Mouse (Mus musculus) adipocyte (in vitro differentiated cells): ENCODE measurements around the gene Afap1.

Experiments
- DNase-seq: peaks from one replicate; pipeline ENCODE4 v3.0.0-alpha.2; 2016; ENCODE audit warnings: low spot score

Gene Afap1

DNA sequence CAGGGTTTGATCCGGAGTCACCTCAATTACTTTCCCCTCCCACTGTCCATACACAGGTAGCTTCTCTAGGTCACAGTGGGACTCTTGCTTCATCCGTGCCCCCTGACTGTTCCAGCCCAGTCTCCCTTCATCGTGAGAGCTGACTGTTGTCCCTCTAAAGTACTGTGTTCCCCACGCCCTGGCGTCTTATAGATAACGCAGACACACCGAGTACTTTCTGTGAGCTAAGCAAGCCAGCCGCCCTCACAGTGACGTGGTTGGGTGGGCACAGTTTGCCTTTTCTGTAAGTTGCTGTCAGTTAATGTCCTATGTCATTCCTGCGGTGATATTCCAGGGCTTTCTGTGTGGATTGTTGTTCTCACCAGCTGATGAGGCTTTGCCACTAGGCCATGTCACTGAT is 39.9 kb downstream of the Afap1 start:
- no peak for DNase-seq

DNA sequence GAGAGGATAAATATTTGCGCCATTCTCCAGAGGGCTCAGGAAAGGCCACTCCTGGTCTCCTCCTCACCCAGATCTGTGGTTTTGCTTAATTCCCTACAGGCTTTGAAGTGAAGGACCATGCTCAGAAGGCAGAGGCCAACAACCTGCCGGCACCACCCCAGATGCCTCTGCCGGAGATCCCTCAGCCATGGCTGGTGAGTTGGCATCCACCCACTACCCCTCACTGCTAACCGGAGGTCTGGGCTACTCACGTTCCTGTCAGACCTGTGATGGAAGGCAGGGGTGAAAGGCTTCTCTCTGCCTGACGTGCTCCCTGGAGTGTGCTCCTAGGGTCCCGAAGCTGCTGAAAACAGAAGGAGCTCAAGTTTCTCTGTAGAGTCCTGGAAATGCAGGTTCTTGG is 42.8 kb downstream of the Afap1 start:
- no peak for DNase-seq

GRCm38 (mm10) chr5:35938249-35939223 is 45.4 kb downstream of the Afap1 start:
- DNase-seq = peak; percentile 84

DNA sequence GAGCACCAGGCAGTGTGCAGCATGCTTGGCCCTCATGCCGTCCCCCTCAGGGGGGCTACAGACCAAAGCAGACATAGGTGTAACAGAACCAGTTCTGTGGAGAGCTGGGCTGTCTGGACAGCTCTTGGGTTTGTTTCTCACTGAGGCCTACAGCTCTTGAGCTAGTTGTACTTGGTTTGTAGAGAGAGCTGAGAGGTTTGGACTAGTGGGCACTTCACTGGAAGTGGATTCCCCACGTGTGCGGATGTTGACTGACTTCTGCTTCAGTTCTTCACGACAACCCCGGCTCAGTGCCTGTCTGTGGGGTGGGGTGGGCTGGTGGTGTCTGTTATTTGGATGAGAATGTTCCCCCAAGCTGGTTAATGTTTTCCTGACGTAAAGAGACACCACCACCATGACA is 46.8 kb downstream of the Afap1 start:
- no peak for DNase-seq

DNA sequence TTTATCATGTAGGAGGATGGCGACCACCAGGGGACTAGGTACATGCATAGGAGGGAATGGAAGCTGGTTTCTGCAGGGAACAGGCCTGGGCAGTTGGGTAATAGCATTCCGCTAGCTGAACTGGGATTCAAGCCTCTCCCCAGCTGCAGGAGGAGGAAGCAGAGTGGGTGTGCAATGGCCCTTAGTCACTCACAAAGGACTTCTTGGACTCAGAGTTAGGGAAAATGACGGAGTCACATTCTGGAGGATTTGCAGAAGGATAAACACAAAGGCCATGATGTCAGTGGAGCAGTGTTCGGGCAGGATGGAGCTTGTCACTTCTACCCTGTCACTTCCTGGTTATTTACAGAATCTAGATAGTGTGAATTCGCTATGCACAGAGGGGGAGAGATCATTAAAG is 50.4 kb downstream of the Afap1 start:
- peak; percentile 65 for DNase-seq

- peak; percentile 87 for DNase-seq
Measured at GRCm38 (mm10) chr5:35946841-35947240, 53.7 kb downstream of the Afap1 start.

GRCm38 (mm10) chr5:35947427-35947826 is 54.3 kb downstream of the Afap1 start:
- peak; percentile 37 for DNase-seq

DNA sequence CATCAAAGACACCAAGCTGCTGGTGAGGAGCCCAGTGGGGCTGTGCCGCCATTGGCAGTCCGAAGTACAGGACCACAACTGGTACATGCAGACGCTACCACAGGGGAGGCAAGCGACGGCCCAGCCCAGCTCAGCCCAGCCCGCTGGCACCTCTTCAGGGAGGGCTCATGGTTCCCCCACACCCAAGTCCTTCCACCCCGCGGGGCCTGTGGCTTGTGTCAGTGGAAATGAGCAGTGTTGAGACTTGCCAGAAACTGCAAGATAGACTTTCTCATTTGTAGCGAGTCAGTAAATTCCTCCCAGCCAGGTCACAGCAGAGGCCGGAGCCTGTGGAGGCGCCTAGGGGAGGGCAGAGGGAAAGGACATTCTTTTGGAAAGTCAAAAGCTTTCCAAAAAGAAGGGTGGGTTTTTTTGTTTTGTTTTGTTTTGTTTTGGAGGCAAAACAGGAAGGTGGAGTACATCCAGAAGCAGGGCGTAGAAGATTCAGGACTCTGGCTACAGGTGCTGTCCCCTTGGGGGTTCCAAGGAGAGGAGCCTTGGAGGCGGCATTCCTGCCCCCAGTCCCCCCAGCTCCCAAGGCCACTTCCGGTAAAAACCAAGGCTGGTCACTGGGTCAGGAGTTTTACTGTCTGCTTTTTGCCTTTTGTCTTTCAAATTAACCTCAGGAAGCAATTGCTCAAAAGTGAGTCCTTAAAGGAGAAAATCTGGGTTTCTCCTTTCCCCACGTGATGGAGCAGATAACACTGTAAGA is 55.3 kb downstream of the Afap1 start:
- no peak for DNase-seq

DNA sequence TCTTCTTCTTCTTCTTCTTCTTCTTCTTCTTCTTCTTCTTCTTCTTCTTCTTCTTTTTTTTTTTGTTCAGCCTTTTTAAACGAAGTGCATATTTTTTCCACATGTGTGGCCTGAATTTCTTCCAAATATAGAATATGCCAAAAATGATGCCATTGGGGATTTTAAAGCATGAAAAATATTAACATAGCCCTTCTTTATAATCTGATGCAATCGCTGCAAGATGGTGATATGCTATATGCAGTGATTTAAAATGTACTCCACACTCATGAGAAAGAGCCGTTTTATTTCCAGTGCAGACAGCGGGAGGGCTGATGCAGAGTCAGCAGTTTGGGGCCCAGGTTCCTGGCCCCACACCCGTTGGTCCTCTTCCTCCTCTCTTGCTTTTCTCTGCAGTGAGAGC is 55.9 kb downstream of the Afap1 start:
- DNase-seq = no peak

DNA sequence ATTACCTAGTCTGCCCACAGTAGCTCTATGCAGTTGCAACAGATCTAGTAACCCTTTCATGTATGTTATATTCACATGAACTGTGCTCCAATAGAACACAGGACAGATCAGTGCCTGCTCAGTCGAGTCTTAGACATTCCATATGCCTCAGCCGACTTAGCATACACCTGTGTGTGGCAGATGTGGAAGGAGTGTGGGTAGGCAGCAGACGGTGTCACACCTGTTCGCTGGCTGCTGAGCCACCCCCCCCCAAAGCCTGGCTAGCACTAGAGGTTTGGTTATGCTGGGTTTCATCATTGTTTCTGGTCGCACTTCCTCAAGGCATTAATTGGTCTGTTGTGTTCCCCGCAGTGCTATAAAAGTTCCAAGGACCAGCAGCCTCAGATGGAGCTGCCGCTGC is 57.4 kb downstream of the Afap1 start:
- DNase-seq = no peak

DNA sequence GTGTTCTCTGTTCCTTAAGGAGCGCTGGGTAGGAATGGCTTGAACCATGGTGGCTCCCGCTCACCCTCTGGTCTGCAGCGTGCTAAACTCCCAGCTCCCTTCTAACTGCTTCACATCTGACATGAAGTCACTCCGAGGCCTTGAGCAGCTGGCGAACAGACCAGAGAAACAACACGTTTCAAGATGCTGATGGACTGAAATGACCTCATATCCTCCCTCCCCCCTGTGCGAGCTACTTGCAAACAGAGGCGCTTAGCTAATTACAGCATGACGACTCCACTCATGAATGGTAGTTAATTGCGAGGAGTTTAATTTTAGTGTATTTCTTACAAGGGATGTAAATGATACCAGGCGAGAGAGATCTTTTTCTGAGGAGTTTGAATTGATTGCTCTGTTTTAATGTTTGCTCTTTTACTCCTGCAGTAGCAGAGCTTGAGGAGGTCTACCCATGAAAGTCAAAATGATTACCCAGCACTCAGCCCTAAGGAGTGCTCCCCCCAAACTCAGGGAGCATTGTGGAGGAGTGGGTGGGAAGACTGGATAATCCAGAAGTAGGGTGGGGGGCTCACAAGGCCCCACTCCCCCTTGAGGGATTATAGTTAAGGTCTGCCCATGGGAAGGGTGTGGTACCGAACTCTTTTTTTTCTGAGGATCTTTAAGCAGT is 61.1 kb downstream of the Afap1 start:
- no peak for DNase-seq

DNA sequence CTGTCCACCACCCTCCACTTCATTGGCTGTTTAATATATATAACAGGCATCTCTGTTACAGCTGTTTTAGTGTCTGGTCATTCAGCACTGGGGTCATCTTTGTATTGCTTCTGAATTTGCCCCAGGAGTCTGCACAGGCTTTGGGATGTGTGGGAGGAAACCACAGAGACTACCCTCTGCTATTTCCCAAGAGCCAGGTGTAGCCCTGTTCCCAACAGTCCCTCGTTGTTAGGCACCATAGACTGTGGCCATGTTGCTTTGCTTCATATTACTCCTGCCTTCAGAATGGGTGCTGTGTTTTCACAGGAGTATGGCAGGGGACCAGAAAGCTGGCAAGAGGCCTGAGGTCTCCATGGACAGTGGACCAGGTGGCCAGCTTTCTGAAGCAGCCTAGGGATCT is 63.1 kb downstream of the Afap1 start:
- no peak for DNase-seq

DNA sequence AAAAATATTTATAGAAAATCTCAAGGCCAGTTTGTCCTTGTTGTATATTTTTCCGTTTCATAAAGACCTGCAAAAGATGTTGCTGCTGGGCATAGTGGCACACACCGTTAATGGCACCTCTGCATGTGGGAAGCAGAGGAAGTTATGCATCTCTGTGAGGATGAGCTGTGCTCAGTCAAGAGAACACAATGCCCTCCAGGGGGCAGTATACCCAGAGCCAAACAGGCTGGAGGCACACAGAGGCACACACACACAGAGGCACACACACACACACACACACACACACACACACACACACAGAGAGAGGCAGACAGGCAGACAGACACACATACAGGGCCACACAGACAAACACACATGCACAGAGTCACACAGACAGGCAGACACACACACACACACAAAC is 65.6 kb downstream of the Afap1 start:
- DNase-seq = peak; percentile 35

GRCm38 (mm10) chr5:35960168-35960567 is 67.0 kb downstream of the Afap1 start:
- DNase-seq = no peak

DNA sequence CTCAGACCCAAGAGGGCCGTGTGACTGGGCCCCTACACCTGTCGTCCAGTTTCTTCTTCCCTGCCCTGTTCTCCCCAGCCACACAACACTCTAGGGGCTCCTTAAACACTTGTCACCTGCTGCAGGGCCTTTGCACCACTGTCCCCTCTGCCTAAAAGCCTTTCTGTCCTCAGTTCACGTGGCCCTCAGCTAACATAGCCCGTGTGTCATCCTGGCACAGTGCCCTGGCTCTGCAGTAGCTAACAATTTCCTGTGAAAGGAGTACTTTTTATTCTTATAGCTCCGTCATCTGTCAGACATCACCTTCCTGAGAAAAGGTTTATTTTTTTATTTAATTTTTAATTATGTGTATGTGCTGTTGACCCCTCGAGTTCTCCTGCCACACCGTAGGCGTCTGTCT is 68.2 kb downstream of the Afap1 start:
- no peak for DNase-seq

- DNase-seq = no peak
Measured at GRCm38 (mm10) chr5:35963635-35964034, 70.5 kb downstream of the Afap1 start.

DNA sequence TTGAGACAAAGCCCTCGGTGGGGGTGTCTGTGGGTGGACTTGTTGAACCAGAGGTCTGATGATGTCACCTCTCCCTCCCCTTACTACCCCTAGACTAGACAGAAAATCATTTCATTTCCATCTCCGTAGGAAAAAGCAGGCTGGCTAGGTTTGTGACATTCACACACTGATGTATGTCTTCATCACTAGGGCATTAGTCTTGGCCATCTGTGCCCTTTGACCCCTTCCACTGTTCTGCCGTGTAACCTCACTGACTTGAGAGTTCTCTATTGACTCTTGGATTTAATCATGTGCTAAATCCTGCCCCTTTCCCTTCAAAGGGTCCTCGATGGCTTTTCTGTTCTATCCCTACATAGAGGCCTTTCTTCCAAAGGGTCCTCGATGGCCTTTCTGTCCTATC is 71.9 kb downstream of the Afap1 start:
- no peak for DNase-seq

- no peak for DNase-seq
Measured at GRCm38 (mm10) chr5:35969857-35970256, 76.7 kb downstream of the Afap1 start.

GRCm38 (mm10) chr5:35970380-35971105 is 77.4 kb downstream of the Afap1 start:
- no peak for DNase-seq

- peak; percentile 87 for DNase-seq
Measured at GRCm38 (mm10) chr5:35971841-35972578, 78.9 kb downstream of the Afap1 start.

GRCm38 (mm10) chr5:35972739-35973138 is 79.6 kb downstream of the Afap1 start:
- no peak for DNase-seq
